Mouse (Mus musculus) spleen, adult 2 months (tissue): Measurements from ENCODE around the gene Gm5142. TPM values are rescaled to one million over a fixed set of nuclear protein-coding genes. Genes with fewer than 3 reads are reported as not detected.

Source experiments
- DNase-seq, 2 experiments: peaks; one replicate each; pipeline versions ENCODE4 v3.0.0 to v3.0.0-alpha.2; 2012 to 2021; ENCODE audit warnings: low spot score in 2 of 2, low read depth in 1 of 2
- H3K27ac ChIP-seq: fragments of 200-500 bp; 2 replicates; pipeline ENCODE4 v1.5.1; 2012; ENCODE audit warnings: low read length, inconsistent platforms; ENCODE audit not compliant: insufficient read depth
- H3K27me3 ChIP-seq: fragments of 200-500 bp; 2 replicates; pipeline ENCODE4 v1.6.1; 2012; ENCODE audit warnings: mild to moderate bottlenecking, moderate library complexity, low read length, inconsistent platforms; ENCODE audit not compliant: control insufficient read depth, insufficient read depth
- H3K36me3 ChIP-seq: fragments of 200-500 bp; 2 replicates; pipeline ENCODE4 v1.6.1; 2012; ENCODE audit warnings: mild to moderate bottlenecking, low read length, inconsistent platforms; ENCODE audit not compliant: control insufficient read depth, insufficient read depth
- H3K4me1 ChIP-seq: fragments of 200-500 bp; 2 replicates; pipeline ENCODE4 v1.6.1; 2011; ENCODE audit warnings: inconsistent platforms; ENCODE audit not compliant: control insufficient read depth, insufficient read depth, insufficient read length
- H3K4me3 ChIP-seq: fragments of 200-500 bp; 2 replicates; pipeline ENCODE4 v1.5.1; 2011; ENCODE audit warnings: mild to moderate bottlenecking, inconsistent platforms; ENCODE audit not compliant: insufficient read depth, insufficient read length; ENCODE audit errors: extremely low read depth
- CTCF ChIP-seq: fragments of 200-500 bp; IDR thresholded peaks from 2 replicates; pipeline ENCODE4 v1.5.1; 2011; ENCODE audit warnings: mild to moderate bottlenecking, inconsistent platforms; ENCODE audit not compliant: insufficient read depth, insufficient read length, insufficient replicate concordance; ENCODE audit errors: extremely low read depth
- POLR2A ChIP-seq: fragments of 200-500 bp; IDR thresholded peaks from 2 replicates; pipeline ENCODE4 v1.6.1; 2011; ENCODE audit warnings: low read depth, low read length, inconsistent platforms
- WGBS: fragments of 180-500 bp; shearing (Covaris S2); methylation state at CpG from one replicate; pipeline ENCODE4 v1.1.7; 2018; 5-methylcytosine and 5-hydroxymethylcytosine counted together
- polyA plus RNA-seq: library from polyadenylated mRNA; depleted of rRNA; stranded (reverse); fragments of >200 nt; gene quantifications from 2 replicates; pipeline ENCODE4 v1.2.3, GENCODE M21; 2012

The Gm5142 gene
- polyA plus RNA-seq, 1 experiment: not detected

DNA sequence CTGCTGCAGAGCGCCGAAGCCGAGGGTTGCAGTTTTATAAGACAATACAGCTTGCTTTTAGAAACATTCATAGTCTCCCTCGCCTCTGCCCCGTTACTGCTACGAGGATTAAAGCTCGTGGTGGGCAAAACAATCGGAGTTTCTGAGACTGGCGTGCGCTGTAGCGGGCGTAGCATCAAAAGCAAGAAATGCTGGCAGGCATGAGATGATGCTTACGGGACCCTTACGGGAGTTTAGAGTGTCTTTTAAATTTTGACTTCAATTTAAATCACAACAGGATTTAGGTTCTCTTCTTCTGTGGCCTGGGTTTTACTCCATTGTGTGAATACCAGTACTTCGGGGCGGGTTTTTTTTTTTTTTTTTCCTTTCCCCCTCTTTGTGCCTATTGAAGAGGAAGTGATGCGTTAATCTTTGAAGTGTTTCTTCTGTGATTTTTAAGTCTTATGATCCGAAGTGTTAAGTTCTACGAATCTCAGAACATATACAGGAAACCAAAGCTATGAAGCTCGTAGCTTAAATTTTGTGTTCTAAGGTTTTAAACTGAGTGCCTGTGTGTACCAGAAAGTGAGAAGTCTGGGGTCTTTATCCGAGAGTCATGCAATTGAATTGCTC, 23.2 kb upstream of the Gm5142 start:
- Histone ChIP-seq H3K36me3 (no peaks in the 10 kb centered on the region), H3K27me3 (no peaks in the 10 kb centered on the region), H3K4me3 (peak overlapping the region; percentile 97), H3K4me1 (no peaks in the 10 kb centered on the region), H3K27ac (peak overlapping the region; percentile 93)
- no peak for TF ChIP-seq POLR2A
- no peak for TF ChIP-seq CTCF
- WGBS: 3% methylated on average over 21 of the region's 21 CpGs
- DNase-seq: peak in 1 of 2 experiments; percentile 39

DNA sequence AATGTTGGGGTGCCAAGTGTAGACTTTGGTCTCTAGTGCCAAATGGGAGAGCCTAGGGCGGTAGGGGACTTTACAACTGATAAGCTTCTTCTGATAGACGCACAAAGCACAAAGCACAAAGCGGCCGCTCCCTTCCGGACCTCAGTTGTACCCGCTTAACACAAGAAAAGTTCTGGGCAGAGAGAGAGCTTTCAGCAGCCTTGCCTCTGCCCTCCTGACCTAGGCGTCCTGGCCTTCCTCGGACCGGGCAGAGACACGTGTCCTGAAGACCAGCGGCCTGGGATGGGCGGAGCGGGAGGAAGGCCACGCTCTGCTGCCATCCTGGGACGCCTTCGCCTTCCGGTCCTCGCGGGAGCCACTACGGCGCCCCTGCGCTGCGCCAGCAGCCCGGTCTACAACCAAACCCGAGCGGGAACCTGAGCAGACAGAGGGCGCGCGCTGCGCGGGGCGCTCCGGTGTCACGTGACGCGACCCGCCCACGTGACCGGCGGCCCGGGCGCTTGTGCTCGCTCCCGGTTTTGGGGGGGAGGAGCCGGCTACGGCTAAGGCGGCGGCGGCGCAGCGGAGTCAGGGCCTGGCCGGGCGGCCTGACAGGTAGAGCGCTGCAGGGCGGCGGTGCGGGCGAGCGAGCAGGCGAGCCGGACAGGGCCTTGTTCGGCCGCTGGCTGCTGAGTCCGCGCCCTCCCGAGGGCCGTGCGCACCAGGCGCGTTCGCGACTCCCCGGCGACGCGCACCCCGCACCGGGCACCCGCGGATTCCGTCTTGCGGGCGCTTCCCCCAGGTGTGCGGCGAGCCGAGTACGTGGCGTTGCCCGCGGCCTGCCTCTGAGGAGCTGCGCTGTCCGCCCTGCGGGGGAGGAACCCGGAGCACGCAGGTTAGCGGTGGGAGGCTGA, 22.4 kb upstream of the Gm5142 start, which contains the start of gene Rcbtb1:
TSS of gene Rcbtb1 (plus strand) at position 499 of the 893 bp plus-strand sequence.
- H3K36me3 ChIP-seq: no peaks in the 10 kb centered on the region
- no peaks in the 10 kb centered on the region for H3K27me3 ChIP-seq
- H3K27ac ChIP-seq: peak within 1 kb of the TSS; percentile 93
- under 1% methylated on average over 93 of the region's 96 CpGs for WGBS
- TF ChIP-seq CTCF (0 out of 2 replicates have a peak, but pooled peaks have one; percentile 3), POLR2A (peak; percentile 39)
- H3K4me1 ChIP-seq: no peaks in the 10 kb centered on the region
- peak within 1 kb of the TSS; percentile 97 for H3K4me3 ChIP-seq
- peak; percentile 81 to 91 for DNase-seq

DNA sequence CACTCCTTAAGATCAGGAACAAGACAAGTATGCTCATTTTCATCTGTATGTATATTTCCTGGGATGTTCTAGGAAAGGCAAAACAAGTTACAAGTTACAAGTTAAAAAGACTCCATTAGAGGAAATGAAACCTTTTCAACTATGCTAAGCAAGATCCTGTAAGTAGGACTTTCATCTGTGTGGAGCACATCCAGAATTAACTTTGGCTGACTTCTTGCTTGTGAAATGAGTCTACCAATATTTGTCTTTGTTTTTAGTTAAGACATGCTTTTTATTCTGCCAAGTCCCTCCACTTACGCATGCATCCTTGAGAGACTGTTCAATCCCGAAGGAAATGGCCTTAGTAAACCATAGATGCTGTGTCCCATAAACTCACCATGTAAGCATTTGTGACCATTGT, 7.6 kb upstream of the Gm5142 start:
- H3K4me3 ChIP-seq: no peak overlapping the region
- TF ChIP-seq POLR2A (no peak), CTCF (no peak)
- no peaks in the 10 kb centered on the region for H3K36me3 ChIP-seq
- DNase-seq: no peak
- 93% methylated on average over 2 of the region's 2 CpGs for WGBS
- H3K27ac ChIP-seq: no peak overlapping the region
- H3K27me3 ChIP-seq: no peaks in the 10 kb centered on the region
- no peaks in the 10 kb centered on the region for H3K4me1 ChIP-seq

DNA sequence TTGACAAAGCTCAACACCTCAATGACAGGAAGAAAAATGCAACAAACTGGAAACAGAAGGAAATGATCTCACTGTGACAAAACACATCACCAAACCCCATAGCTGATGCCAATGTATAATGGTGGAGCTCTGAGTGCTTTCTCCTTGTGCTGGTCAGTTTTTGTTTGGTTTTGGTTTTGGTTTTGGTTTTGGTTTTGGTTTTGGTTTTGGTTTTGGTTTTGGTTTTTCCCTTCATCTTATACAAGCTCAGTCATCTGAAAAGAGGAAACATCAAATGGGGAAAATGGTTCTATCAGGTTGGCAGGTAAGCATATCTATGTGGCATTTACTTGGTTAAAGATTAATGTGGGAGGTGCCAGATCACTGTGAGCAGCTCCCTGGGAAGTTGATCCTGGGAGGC, 7.0 kb upstream of the Gm5142 start:
- H3K27ac ChIP-seq: no peak overlapping the region
- no peak for TF ChIP-seq POLR2A
- TF ChIP-seq CTCF: no peak
- H3K4me3 ChIP-seq: no peak overlapping the region
- no peaks in the 10 kb centered on the region for H3K36me3 ChIP-seq
- no peak for DNase-seq
- no peaks in the 10 kb centered on the region for H3K27me3 ChIP-seq
- H3K4me1 ChIP-seq: no peaks in the 10 kb centered on the region

DNA sequence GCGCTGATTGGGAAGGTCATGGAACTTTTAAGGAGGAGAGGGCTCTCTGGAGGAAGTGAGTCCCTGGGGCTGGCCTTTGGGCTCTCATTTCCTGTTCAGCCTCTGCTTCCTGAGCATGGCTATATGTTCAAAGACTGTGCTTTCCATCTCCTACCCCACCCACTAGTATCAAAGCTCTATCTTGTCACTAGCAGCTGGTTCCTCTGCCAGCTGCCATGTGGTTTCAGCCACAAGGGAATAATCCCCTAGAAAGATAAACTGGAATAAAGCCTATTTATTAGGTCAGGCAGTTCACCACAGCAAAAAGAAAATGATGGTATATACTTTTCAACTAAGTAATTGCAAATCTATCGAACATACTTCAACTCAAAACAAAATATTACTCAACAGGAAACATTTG, 4.2 kb upstream of the Gm5142 start:
- no peaks in the 10 kb centered on the region for H3K36me3 ChIP-seq
- no peak for DNase-seq
- no peak overlapping the region for H3K27ac ChIP-seq
- no peak overlapping the region for H3K4me3 ChIP-seq
- TF ChIP-seq CTCF: no peak
- TF ChIP-seq POLR2A: no peak
- no peaks in the 10 kb centered on the region for H3K27me3 ChIP-seq
- 66% methylated on average over 2 of the region's 2 CpGs for WGBS
- no peaks in the 10 kb centered on the region for H3K4me1 ChIP-seq

GRCm38 (mm10) chr14:59157016-59157698, 21.4 kb downstream of the Gm5142 start:
- Histone ChIP-seq H3K4me3 (no peak overlapping the region; the same call in 1 of the 2 replicates), H3K36me3 (no peaks in the 10 kb centered on the region), H3K4me1 (no peaks in the 10 kb centered on the region), H3K27me3 (no peaks in the 10 kb centered on the region), H3K27ac (no peak overlapping the region)
- TF ChIP-seq POLR2A: no peak
- no peak for TF ChIP-seq CTCF
- DNase-seq: no peak
- WGBS: 58% methylated on average over 3 of the region's 3 CpGs
